Mouse (Mus musculus): ENCODE data around the gene Prame.
"Not testable (repeated sequence)": the region's sequence is repeated elsewhere in the genome, so short reads cannot be mapped to it uniquely, and the experiment has no call there.

Gene Prame

DNA sequence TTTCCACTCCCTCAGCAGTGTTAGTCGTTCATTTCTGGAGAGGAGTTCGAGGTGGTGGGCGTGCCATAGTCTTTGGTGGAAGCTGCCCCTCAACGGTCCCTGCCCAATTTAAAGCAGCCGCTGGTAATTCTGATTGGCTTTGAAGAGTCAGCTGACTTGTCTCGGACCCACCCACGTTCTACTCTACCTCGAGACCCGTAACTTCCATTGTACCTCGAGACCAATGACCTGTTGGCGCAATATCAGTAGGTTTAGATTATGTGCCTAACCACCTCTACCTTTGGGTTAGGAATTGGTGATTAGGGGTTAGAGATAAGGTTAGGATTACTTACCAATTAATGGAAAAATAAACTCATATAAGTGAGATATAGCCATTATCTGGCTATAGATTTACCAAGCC, at the start of gene Prame:
Gene Prame (minus strand): TSS at position 101 of the 400 bp plus-strand sequence.
- DNase-seq (ENCODE audit: low spot score) = no peak

DNA sequence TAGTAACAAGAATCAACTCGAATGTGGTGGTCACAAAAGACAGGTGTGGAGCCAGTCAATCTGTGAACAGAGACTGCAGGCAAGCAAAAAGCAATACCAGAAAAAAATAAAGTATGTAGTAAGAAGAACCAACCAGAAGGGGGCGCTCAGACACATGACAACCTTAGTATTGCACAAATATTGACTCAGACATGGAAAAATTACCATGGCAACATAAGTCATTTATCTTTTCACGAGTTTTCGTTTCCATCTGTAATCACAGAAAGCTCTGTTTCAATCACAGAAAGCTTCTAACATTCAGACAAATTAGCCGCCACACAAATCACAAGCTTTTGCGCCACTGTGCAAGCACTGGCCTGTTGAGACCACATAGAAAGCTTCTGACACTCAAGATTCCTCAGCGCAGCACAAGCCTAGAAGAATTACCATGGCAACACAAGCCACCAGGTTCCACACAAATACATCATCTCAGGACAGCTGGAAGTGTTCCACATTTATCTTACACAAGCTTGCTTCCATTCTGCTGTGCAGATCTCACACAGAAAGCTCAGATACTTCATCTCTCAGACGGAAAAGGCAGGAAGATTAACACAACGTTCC, 24.8 kb upstream of the Prame start:
- DNase-seq (ENCODE audit: low spot score) = no peak

DNA sequence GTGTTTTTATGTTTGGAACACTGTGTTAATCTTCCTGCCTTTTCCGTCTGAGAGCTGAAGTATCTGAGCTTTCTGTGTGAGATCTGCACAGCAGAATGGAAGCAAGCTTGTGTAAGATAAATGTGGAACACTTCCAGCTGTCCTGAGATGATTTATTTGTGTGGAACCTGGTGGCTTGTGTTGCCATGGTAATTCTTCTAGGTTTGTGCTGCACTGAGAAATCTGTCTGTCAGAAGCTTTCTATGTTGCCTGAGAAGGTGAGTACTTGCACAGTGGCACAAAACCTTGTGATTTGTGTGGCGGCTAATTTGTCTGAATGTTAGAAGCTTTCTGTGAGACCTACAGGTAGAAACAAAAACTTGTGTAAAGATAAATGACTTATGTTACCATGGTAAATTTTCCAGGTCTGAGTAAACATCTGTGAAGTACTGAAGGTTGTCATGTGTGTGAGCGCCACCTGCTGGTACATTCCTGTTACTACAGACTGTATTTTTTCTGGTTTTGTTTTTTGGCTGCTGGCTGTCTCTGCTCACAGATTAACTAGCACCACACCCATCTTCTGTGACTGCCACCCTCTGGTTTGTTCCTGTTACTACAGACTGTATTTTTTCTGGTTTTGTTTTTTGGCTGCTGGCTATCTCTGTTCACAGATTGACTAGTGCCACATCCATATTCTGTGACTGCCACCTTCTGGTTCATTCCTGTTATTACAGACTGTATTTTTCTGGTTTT, 26.0 kb downstream of the Prame start:
- DNase-seq (ENCODE audit: low spot score) = peak; percentile 7

DNA sequence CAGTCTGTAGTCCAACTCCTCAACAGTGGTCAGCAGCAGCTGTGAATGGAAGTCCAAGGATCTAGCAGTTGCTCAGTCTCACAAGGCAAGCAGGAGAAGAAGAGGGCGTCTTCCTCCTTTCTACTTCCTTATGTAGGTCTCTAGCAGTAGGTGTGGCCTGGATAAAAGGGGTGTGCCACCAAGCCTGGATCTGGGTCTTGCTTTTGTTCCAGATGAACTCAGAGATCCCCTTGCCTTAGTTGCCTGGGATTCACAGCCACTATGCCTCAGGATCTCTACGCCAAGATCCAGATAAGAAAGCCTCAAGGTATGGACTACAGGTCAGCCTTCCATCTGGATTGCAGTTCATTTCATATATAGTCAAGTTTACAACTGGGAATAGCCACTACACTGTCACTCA, 28.8 kb downstream of the Prame start, which contains the start of gene Nxf7:
Gene Nxf7 (minus strand): TSS at position 101 of the 400 bp plus-strand sequence.
- DNase-seq (ENCODE audit: low spot score) = no peak

DNA sequence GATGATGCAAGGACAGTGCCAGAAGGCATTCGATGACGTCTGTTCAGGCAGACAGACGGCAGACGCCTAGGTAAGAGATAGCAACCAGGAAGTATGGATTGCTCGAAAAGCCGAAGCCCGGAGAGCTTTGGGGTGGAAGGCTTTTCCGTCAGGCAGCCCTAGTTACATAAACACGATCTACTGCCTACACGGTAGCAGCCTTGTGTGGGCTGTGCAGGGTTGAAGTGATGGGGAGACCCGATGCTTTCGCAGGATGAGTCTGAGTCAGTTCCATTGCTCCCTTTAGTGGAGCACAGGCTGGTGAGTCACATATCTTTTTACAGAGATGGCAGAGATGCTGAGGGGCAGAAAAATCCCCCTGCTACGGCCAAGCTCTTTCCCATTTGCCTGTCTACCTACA, 29.4 kb downstream of the Prame start:
- no peak for DNase-seq (ENCODE audit: low spot score)

DNA sequence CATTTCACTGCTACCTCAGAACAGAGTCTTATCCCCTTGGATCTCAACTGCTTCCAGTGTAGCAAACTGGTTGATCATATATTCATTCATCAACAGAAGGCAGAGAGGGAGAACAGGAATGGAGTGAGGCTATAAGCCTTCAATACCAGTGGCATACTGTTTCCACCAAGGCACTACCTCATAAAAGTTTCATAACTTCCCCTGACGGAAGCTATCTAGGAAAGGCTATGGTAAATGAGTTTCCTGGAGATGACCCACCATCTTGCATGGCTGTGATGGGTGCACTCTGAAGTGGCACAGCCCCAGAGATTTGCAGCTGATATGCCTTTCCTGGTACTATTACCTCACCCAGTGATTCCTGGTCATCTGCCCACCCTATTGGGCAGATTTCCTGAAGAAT, 51.1 kb downstream of the Prame start:
- DNase-seq (ENCODE audit: low spot score) = no peak

DNA sequence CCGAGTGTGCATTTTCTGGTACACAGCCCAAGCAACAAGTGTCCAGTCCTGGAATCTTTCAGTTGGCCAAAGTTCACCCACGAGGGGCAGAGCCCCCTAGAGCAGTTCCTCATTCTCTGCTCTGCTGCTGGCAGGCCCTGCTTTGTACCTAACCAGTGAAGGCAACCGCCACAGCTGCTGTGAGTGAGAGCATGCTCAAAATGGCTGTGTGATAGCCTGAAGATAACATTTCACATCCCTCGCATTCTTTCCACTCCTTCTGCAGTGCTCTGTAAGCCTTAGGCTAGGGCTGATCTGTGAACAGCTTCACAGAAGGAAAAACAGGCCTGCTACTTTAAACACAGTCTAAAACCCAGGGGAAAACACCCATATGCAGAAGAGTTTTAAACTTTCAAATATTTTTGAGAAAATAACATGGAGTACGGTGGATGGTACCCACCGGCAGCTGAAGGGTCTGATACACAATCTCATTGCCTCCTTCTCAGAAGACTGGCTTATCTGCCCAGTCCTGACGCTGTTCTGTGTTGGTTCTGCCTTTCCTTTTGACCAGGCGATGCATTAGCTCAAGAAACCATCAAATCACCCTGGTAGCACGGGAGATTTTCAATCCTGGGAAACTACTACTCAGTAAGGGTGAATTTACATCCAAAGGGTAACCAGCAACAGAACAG, 52.4 kb downstream of the Prame start:
- DNase-seq (ENCODE audit: low spot score) = not testable (repeated sequence)

DNA sequence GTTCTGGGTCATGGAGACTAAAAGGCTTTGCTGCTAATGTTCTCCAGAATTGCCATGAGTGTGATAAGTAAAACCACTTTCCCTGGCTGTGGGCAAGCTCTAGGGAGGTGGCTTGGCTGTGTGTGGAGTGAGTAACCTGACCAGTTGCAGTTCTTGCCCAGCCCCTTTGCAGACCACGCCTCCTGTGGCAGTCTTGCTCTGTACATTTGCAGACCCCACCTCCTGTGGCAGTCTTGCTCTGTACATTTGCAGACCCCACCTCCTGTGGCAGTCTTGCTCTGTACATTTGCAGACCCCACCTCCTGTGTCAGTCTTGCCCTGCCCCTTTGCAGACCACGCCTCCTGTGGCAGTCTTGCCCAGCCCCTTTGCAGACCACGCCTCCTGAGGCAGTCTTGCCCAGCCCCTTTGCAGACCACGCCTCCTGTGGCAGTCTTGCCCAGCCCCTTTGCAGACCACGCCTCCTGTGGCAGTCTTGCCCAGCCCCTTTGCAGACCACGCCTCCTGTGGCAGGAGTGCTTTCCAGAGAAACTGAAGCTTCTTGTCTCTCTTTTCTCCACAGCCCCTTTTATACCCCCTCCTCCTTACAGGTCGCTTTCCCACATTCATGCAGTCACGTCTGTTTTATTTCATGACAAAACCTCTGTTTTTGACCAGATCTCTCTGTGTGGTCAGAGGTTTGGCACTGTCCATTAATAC, 53.1 kb downstream of the Prame start:
- peak; percentile 7 for DNase-seq (ENCODE audit: low spot score)

DNA sequence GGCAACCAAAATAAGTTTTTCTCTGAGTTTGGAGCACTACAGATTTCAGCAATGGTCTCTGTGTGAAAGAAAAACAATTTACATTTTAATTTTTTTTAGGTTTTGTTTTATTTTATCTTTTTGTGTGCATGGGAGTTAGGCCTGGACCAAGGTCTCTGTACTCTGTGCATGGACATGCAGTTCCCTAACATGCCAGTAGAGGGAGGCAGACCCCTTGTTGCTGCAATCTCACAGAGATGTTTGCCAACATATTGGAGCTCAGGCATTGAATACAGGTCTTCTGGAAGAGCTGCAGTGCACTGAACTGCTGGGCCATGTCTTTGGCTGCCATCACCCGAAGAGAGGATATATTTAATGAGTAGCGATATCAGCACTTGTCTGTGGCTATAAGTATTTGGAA, 58.0 kb downstream of the Prame start:
- DNase-seq (ENCODE audit: low spot score) = peak; percentile 21

DNA sequence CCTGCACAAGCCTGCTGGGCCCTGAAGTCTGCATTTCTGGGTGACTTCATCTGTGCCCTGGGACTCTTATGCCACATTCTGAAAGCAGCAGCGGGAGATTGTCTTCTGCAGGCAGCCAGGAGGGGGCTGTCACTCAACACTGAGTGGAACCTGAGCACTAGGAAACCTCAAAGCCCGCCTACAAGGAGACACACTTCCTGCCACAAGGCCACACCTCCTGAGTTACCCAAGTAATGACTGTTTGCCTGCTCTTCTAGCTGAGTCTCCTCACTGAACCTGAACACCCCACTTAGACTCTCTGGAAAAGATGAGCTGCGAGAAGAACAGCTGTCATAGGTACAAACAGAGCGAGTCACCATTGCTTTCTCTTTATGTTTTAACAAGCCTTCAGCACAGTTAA, 62.6 kb downstream of the Prame start:
- DNase-seq (ENCODE audit: low spot score) = not testable (repeated sequence)
